Mouse (Mus musculus) hindbrain, embryonic 14.5 days (tissue): ENCODE measurements around the gene Depp1. TPM values are rescaled to one million over a fixed set of nuclear protein-coding genes. Genes with fewer than 3 reads are reported as not detected.

Experiments
- ATAC-seq: fragments of 200-750 bp; cut with Nextera tagmentation; 2 replicates; pipeline ENCODE4 v1.8.0; 2017; ENCODE audit warnings: moderate number of reproducible peaks, mild to moderate bottlenecking, moderate TSS enrichment, moderate library complexity; ENCODE audit not compliant: low FRiP score
- DNase-seq: peaks from one replicate; pipeline ENCODE4 v3.0.0-alpha.2; 2015; ENCODE audit warnings: low spot score
- H3K27ac ChIP-seq: fragments of 300-500 bp; sonication (generic); 2 replicates; pipeline ENCODE4 v1.5.1; 2014; ENCODE audit warnings: mild to moderate bottlenecking, moderate library complexity
- H3K27me3 ChIP-seq: fragments of 300-500 bp; sonication (generic); 2 replicates; pipeline ENCODE4 v1.6.1; 2014; ENCODE audit warnings: mild to moderate bottlenecking, low read length, mixed read lengths; ENCODE audit not compliant: control insufficient read depth, insufficient read depth
- H3K36me3 ChIP-seq: fragments of 300-500 bp; sonication (generic); replicated peaks from 2 replicates; pipeline ENCODE4 v1.6.1; 2014; ENCODE audit not compliant: control insufficient read depth, insufficient read depth
- H3K4me1 ChIP-seq: fragments of 300-500 bp; sonication (generic); replicated peaks from 2 replicates; pipeline ENCODE4 v1.6.1; 2014; ENCODE audit warnings: antibody characterized with exemption, low read length, mixed read lengths; ENCODE audit not compliant: control insufficient read depth, insufficient read depth
- H3K4me2 ChIP-seq: fragments of 300-500 bp; sonication (generic); replicated peaks from 2 replicates; pipeline ENCODE4 v1.6.1; 2014; ENCODE audit warnings: mild to moderate bottlenecking, moderate library complexity
- H3K4me3 ChIP-seq: fragments of 300-500 bp; sonication (generic); replicated peaks from 2 replicates; pipeline ENCODE4 v1.5.1; 2014; ENCODE audit warnings: mild to moderate bottlenecking, low read length
- H3K9ac ChIP-seq: fragments of 300-500 bp; sonication (generic); 2 replicates; pipeline ENCODE4 v1.6.1; 2014
- H3K9me3 ChIP-seq: fragments of 300-500 bp; sonication (generic); 2 replicates; pipeline ENCODE4 v1.6.1; 2016; ENCODE audit warnings: low read length; ENCODE audit not compliant: control insufficient read depth
- WGBS: fragments of 180-500 bp; shearing (Covaris S2); extraction: QIAGEN DNeasy Blood & Tissue Kit; methylation state at CpG from one replicate; pipeline ENCODE4 v1.1.7; 2014; 5-methylcytosine and 5-hydroxymethylcytosine counted together
- polyA plus RNA-seq: library from polyadenylated mRNA; unstranded; fragments of >200 nt; fragmentation: Nextera tagmentation; extraction: Ambion mirVana; gene quantifications from 2 replicates; pipeline ENCODE4 v1.2.1, GENCODE M21; 2014

Gene Depp1
- polyA plus RNA-seq, 1 experiment from 2014 or later, result 8.7 TPM

- DNase-seq (no peak), ATAC-seq (no peak)
- H3K36me3 ChIP-seq, result peaks cover 20% of the 10 kb centered on the region
- no peaks in the 10 kb centered on the region for H3K9me3 ChIP-seq
- peaks cover 18% of the 10 kb centered on the region for H3K4me1 ChIP-seq
- WGBS, result 76% methylated on average over 10 of the region's 10 CpGs
- H3K9ac ChIP-seq, result peak overlapping the region; percentile 99; the same call in 1 of the 2 replicates
- H3K27me3 ChIP-seq, result no peaks in the 10 kb centered on the region
- no peak overlapping the region for H3K4me3 ChIP-seq
- 0 out of 2 replicates have a peak overlapping the region, but pooled peaks have one; percentile 78 for H3K4me2 ChIP-seq
- peak overlapping the region; percentile 94 for H3K27ac ChIP-seq
These were observed 20.6 kb upstream of the Depp1 start for GRCm38 (mm10) chr6:116629766-116630165.

DNA sequence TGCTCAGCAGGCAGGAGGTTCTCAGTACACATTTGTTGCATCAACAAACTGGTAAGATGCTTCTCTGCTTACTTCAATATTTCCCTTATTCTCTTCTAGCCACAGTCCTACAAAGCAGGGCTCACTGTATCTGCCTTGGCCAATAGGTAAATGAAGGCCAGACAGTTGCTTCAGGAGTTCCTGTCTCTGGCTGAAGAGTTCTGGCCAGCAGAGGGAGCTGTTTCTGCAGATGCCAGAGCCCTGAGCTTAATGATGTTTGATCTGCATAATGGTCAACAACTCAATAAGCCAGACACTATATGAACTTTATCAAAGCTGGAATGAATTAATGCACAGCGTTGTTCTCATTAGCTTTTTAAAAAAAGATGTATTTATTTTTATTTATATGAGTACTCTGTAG, 18.3 kb upstream of the Depp1 start:
- Histone ChIP-seq H3K4me2 (no peak overlapping the region), H3K4me1 (peaks cover 16% of the 10 kb centered on the region), H3K9ac (no peak overlapping the region), H3K36me3 (no peaks in the 10 kb centered on the region; the same call in 1 of the 2 replicates), H3K27ac (no peak overlapping the region), H3K4me3 (no peak overlapping the region), H3K27me3 (no peaks in the 10 kb centered on the region), H3K9me3 (no peaks in the 10 kb centered on the region)
- ATAC-seq (no peak), DNase-seq (peak; percentile 75)
- 44% methylated on average over 1 of the region's 1 CpGs for WGBS

DNA sequence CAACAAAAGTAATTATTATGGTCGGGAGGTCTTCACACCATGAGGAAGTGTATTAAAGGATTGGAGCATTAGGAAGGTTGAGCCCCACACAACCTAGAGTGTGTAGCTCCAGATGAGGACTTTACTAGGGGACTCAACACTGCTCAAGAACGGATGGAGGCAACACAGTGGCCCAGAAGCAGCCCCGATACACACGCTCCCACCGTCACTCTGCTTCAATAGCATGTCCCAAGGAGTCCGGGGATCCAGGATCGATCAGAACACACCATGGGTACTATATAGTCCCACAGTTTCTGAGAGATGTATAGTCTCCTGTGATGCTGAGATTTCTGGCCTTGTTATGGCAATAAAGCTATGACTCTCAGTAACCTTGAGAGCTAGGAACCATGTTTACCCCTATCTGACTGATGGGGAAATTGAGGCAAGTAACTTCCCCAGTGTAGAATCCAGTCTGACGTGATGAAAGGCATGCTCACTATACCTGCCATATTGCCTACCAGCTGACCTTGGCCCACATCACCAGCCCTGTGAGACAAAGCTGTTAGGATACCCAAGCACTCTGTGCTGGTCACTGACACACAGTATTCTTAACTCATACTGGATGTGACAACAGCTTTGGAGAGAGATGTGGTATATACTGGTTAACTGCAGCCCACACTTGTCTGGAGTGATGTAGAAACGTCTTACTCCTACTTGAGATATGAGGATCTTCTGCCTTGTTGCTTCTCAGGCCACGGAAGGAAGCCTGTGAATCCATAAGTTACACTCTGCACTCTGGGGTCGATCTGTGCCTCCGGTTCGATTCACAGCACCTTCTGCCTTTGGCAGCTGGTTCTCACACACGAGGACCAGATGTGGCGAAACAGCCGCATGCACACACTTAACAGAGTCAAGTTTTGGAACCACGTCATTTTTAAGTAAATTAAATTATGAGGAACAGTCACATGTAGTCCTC, 16.4 kb upstream of the Depp1 start:
- Histone ChIP-seq H3K9ac (no peak overlapping the region), H3K4me1 (peaks cover 9% of the 10 kb centered on the region; the same call in 1 of the 2 replicates), H3K27me3 (no peaks in the 10 kb centered on the region), H3K9me3 (no peaks in the 10 kb centered on the region), H3K4me3 (no peak overlapping the region), H3K36me3 (no peaks in the 10 kb centered on the region; the same call in 1 of the 2 replicates), H3K27ac (no peak overlapping the region), H3K4me2 (no peak overlapping the region)
- DNase-seq (no peak), ATAC-seq (no peak)
- 93% methylated on average over 17 of the region's 17 CpGs for WGBS

DNA sequence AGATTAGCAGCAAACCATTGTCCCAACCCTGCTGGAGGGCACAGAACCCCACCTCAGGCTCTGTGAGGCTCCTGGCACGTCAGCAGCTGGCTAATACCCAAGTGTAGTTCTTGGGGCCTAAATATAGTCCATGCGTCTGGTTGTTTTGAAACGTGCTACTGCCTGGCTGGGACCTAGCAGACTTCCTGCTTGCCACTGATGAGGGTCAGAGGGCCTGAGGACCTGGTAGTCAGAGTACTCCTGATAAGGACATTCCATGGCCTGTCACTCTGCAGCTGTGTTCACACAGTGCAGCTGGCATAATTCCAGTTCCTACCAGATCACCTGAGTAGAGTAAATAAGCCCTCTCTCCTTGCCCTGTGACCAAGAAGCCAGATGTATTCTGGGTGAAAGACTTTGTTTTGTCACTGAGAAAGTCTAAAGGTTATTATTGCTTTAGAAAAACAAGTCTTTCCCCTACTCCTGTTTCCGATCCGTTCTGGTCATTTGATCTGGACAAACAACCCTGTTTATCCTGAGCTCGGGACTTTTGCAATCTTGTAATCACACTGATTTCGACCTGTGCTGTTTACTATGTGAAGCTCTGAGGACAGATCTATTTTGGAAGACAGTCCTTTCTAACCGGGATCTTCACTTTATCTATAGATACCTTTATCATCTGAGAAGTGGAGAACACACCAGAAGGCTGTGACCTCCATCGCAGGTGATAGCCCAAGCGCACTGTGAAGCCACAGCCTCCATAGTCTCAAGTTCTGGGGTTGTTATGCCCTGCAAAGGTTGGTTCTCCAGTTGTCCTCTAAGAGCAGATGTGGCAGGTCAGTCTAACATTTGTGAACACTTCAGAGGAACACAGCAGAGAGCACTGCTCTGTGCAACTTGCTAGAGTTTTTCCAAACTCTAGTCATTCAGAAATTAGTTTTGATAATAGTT, 14.9 kb upstream of the Depp1 start:
- 79% methylated on average over 10 of the region's 10 CpGs for WGBS
- Histone ChIP-seq H3K9me3 (no peaks in the 10 kb centered on the region), H3K36me3 (no peaks in the 10 kb centered on the region; the same call in 1 of the 2 replicates), H3K27ac (peak overlapping the region; percentile 32; the same call in 1 of the 2 replicates), H3K4me1 (no peaks in the 10 kb centered on the region), H3K9ac (no peak overlapping the region), H3K4me3 (no peak overlapping the region), H3K27me3 (no peaks in the 10 kb centered on the region), H3K4me2 (no peak overlapping the region)
- DNase-seq (no peak), ATAC-seq (no peak)

- no peak overlapping the region for H3K9ac ChIP-seq
- H3K36me3 ChIP-seq, result peaks cover 4% of the 10 kb centered on the region; the same call in 1 of the 2 replicates
- DNase-seq, result no peak
- no peaks in the 10 kb centered on the region for H3K9me3 ChIP-seq
- no peak overlapping the region for H3K4me3 ChIP-seq
- no peaks in the 10 kb centered on the region for H3K4me1 ChIP-seq
- no peaks in the 10 kb centered on the region for H3K27me3 ChIP-seq
- no peak overlapping the region for H3K4me2 ChIP-seq
- 90% methylated on average over 9 of the region's 9 CpGs for WGBS
- ATAC-seq, result no peak
- no peak overlapping the region for H3K27ac ChIP-seq
These were observed 13.7 kb upstream of the Depp1 start for GRCm38 (mm10) chr6:116636581-116637235.

DNA sequence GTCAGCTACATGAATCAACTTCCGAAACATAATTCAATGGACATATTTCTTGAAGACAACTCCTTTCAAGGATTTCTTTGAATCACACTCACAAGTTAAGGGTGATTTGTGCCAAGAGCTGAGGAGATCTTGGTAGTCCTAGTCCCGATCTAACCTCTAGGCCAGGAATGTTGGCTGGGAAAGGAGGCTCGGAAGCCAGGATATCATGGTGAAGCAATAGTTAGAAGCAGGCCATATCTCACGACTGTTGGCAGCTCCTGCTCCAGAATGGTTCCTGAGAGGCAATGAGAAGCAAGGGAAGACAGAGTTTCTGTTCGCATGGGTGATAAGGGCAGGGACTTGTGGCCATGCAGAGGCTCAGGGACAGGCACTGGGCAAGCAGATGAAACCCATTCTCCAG, 12.9 kb upstream of the Depp1 start:
- no peaks in the 10 kb centered on the region for H3K27me3 ChIP-seq
- WGBS, result 93% methylated on average over 5 of the region's 5 CpGs
- no peak overlapping the region for H3K4me3 ChIP-seq
- no peak overlapping the region for H3K27ac ChIP-seq
- DNase-seq (no peak), ATAC-seq (no peak)
- peaks cover 4% of the 10 kb centered on the region; the same call in 1 of the 2 replicates for H3K36me3 ChIP-seq
- no peaks in the 10 kb centered on the region for H3K4me1 ChIP-seq
- no peaks in the 10 kb centered on the region for H3K9me3 ChIP-seq
- H3K9ac ChIP-seq, result no peak overlapping the region
- no peak overlapping the region for H3K4me2 ChIP-seq

GRCm38 (mm10) chr6:116638871-116639270, 11.5 kb upstream of the Depp1 start:
- H3K9ac ChIP-seq, result no peak overlapping the region
- no peaks in the 10 kb centered on the region for H3K27me3 ChIP-seq
- H3K36me3 ChIP-seq, result peaks cover 4% of the 10 kb centered on the region; the same call in 1 of the 2 replicates
- H3K4me1 ChIP-seq, result no peaks in the 10 kb centered on the region
- DNase-seq (no peak), ATAC-seq (no peak)
- WGBS, result 84% methylated on average over 2 of the region's 2 CpGs
- no peaks in the 10 kb centered on the region for H3K9me3 ChIP-seq
- no peak overlapping the region for H3K4me2 ChIP-seq
- H3K4me3 ChIP-seq, result no peak overlapping the region
- no peak overlapping the region for H3K27ac ChIP-seq

GRCm38 (mm10) chr6:116639663-116640062, 10.7 kb upstream of the Depp1 start:
- H3K4me1 ChIP-seq, result no peaks in the 10 kb centered on the region
- ATAC-seq, result no peak
- peaks cover 4% of the 10 kb centered on the region; the same call in 1 of the 2 replicates for H3K36me3 ChIP-seq
- H3K4me2 ChIP-seq, result no peak overlapping the region
- no peak overlapping the region for H3K4me3 ChIP-seq
- H3K9ac ChIP-seq, result no peak overlapping the region
- H3K9me3 ChIP-seq, result no peaks in the 10 kb centered on the region
- no peak overlapping the region for H3K27ac ChIP-seq
- no peak for DNase-seq
- WGBS, result 66% methylated on average over 2 of the region's 2 CpGs
- no peaks in the 10 kb centered on the region for H3K27me3 ChIP-seq
